Mouse (Mus musculus): ENCODE data around the gene Galm. TPM values are rescaled to one million over a fixed set of nuclear protein-coding genes. Genes with fewer than 3 reads are reported as not detected.

Gene Galm
- polyA plus RNA-seq, 1 experiment = not detected

- H3K9me3 ChIP-seq (ENCODE audit: control insufficient read depth, low read length) = no peaks in the 10 kb centered on the region
- no peaks in the 10 kb centered on the region for H3K36me3 ChIP-seq (ENCODE audit: control insufficient read depth)
- TF ChIP-seq GATA1 (IDR thresholded peaks at IDR 0.05; ENCODE audit: low read length) (no peak), TAL1 (IDR thresholded peaks at IDR 0.05; ENCODE audit: low read length) (no peak)
- no peaks in the 10 kb centered on the region for H3K4me1 ChIP-seq (ENCODE audit: control insufficient read depth)
- H3K27me3 ChIP-seq (ENCODE audit: control insufficient read depth) = no peaks in the 10 kb centered on the region
- H3K4me3 ChIP-seq (replicated peaks) = no peak overlapping the region
Measured at GRCm38 (mm10) chr17:80167851-80168251, 40.6 kb downstream of the Galm start.

GRCm38 (mm10) chr17:80168425-80169182, 41.3 kb downstream of the Galm start:
- TF ChIP-seq GATA1 (IDR thresholded peaks at IDR 0.05; ENCODE audit: low read length) (no peak), TAL1 (IDR thresholded peaks at IDR 0.05; ENCODE audit: low read length) (no peak)
- H3K27me3 ChIP-seq (ENCODE audit: control insufficient read depth) = no peaks in the 10 kb centered on the region
- no peaks in the 10 kb centered on the region for H3K9me3 ChIP-seq (ENCODE audit: control insufficient read depth, low read length)
- no peaks in the 10 kb centered on the region for H3K4me1 ChIP-seq (ENCODE audit: control insufficient read depth)
- no peak overlapping the region for H3K4me3 ChIP-seq (replicated peaks)
- H3K36me3 ChIP-seq (ENCODE audit: control insufficient read depth) = no peaks in the 10 kb centered on the region

- H3K4me1 ChIP-seq (ENCODE audit: control insufficient read depth) = no peaks in the 10 kb centered on the region
- no peaks in the 10 kb centered on the region for H3K9me3 ChIP-seq (ENCODE audit: control insufficient read depth, low read length)
- H3K27me3 ChIP-seq (ENCODE audit: control insufficient read depth) = peaks cover 3% of the 10 kb centered on the region; the same call in 1 of the 2 replicates
- H3K4me3 ChIP-seq (replicated peaks) = no peak overlapping the region
- H3K36me3 ChIP-seq (ENCODE audit: control insufficient read depth) = no peaks in the 10 kb centered on the region
- TF ChIP-seq GATA1 (IDR thresholded peaks at IDR 0.05; ENCODE audit: low read length) (no peak), TAL1 (IDR thresholded peaks at IDR 0.05; ENCODE audit: low read length) (no peak)
Measured at GRCm38 (mm10) chr17:80169792-80170191, 42.5 kb downstream of the Galm start.

- no peak for TF ChIP-seq TAL1 (IDR thresholded peaks at IDR 0.05; ENCODE audit: low read length)
- no peak for TF ChIP-seq GATA1 (IDR thresholded peaks at IDR 0.05; ENCODE audit: low read length)
- H3K4me3 ChIP-seq (replicated peaks) = no peak overlapping the region
- no peaks in the 10 kb centered on the region for H3K9me3 ChIP-seq (ENCODE audit: control insufficient read depth, low read length)
- no peaks in the 10 kb centered on the region for H3K4me1 ChIP-seq (ENCODE audit: control insufficient read depth)
- peaks cover 3% of the 10 kb centered on the region; the same call in 1 of the 2 replicates for H3K27me3 ChIP-seq (ENCODE audit: control insufficient read depth)
- H3K36me3 ChIP-seq (ENCODE audit: control insufficient read depth) = no peaks in the 10 kb centered on the region
Measured at GRCm38 (mm10) chr17:80170951-80171350, 43.7 kb downstream of the Galm start.

GRCm38 (mm10) chr17:80171948-80172347, 44.7 kb downstream of the Galm start:
- no peaks in the 10 kb centered on the region for H3K36me3 ChIP-seq (ENCODE audit: control insufficient read depth)
- no peak overlapping the region for H3K4me3 ChIP-seq (replicated peaks)
- no peaks in the 10 kb centered on the region for H3K4me1 ChIP-seq (ENCODE audit: control insufficient read depth)
- peaks cover 3% of the 10 kb centered on the region; the same call in 1 of the 2 replicates for H3K27me3 ChIP-seq (ENCODE audit: control insufficient read depth)
- no peaks in the 10 kb centered on the region for H3K9me3 ChIP-seq (ENCODE audit: control insufficient read depth, low read length)
- TF ChIP-seq GATA1 (IDR thresholded peaks at IDR 0.05; ENCODE audit: low read length) = no peak
- TF ChIP-seq TAL1 (IDR thresholded peaks at IDR 0.05; ENCODE audit: low read length) = no peak

GRCm38 (mm10) chr17:80172761-80173160, 45.5 kb downstream of the Galm start:
- H3K9me3 ChIP-seq (ENCODE audit: control insufficient read depth, low read length) = no peaks in the 10 kb centered on the region
- TF ChIP-seq GATA1 (IDR thresholded peaks at IDR 0.05; ENCODE audit: low read length) (no peak), TAL1 (IDR thresholded peaks at IDR 0.05; ENCODE audit: low read length) (no peak)
- no peaks in the 10 kb centered on the region for H3K36me3 ChIP-seq (ENCODE audit: control insufficient read depth)
- H3K4me1 ChIP-seq (ENCODE audit: control insufficient read depth) = no peaks in the 10 kb centered on the region
- H3K4me3 ChIP-seq (replicated peaks) = no peak overlapping the region
- H3K27me3 ChIP-seq (ENCODE audit: control insufficient read depth) = peaks cover 3% of the 10 kb centered on the region; the same call in 1 of the 2 replicates

- Histone ChIP-seq H3K36me3 (ENCODE audit: control insufficient read depth) (no peaks in the 10 kb centered on the region), H3K4me3 (replicated peaks) (no peak overlapping the region), H3K9me3 (ENCODE audit: control insufficient read depth, low read length) (no peaks in the 10 kb centered on the region), H3K27me3 (ENCODE audit: control insufficient read depth) (peaks cover 3% of the 10 kb centered on the region; the same call in 1 of the 2 replicates), H3K4me1 (ENCODE audit: control insufficient read depth) (no peaks in the 10 kb centered on the region)
- TF ChIP-seq TAL1 (IDR thresholded peaks at IDR 0.05; ENCODE audit: low read length) (no peak), GATA1 (IDR thresholded peaks at IDR 0.05; ENCODE audit: low read length) (no peak)
Measured at GRCm38 (mm10) chr17:80173708-80174107, 46.4 kb downstream of the Galm start.

GRCm38 (mm10) chr17:80174146-80174545, 46.9 kb downstream of the Galm start:
- H3K27me3 ChIP-seq (ENCODE audit: control insufficient read depth) = peaks cover 3% of the 10 kb centered on the region; the same call in 1 of the 2 replicates
- H3K36me3 ChIP-seq (ENCODE audit: control insufficient read depth) = no peaks in the 10 kb centered on the region
- TF ChIP-seq GATA1 (IDR thresholded peaks at IDR 0.05; ENCODE audit: low read length) (no peak), TAL1 (IDR thresholded peaks at IDR 0.05; ENCODE audit: low read length) (no peak)
- H3K4me3 ChIP-seq (replicated peaks) = no peak overlapping the region
- H3K4me1 ChIP-seq (ENCODE audit: control insufficient read depth) = no peaks in the 10 kb centered on the region
- no peaks in the 10 kb centered on the region for H3K9me3 ChIP-seq (ENCODE audit: control insufficient read depth, low read length)

GRCm38 (mm10) chr17:80174699-80175385, 47.6 kb downstream of the Galm start:
- Histone ChIP-seq H3K9me3 (ENCODE audit: control insufficient read depth, low read length) (no peaks in the 10 kb centered on the region), H3K4me3 (replicated peaks) (no peak overlapping the region), H3K27me3 (ENCODE audit: control insufficient read depth) (peaks cover 3% of the 10 kb centered on the region; the same call in 1 of the 2 replicates), H3K4me1 (ENCODE audit: control insufficient read depth) (no peaks in the 10 kb centered on the region), H3K36me3 (ENCODE audit: control insufficient read depth) (no peaks in the 10 kb centered on the region)
- TF ChIP-seq GATA1 (IDR thresholded peaks at IDR 0.05; ENCODE audit: low read length) = no peak
- no peak for TF ChIP-seq TAL1 (IDR thresholded peaks at IDR 0.05; ENCODE audit: low read length)

Measured in erythroblast, embryonic 14.5 days (primary cell).